Mouse (Mus musculus) embryonic facial prominence, embryonic 10.5 days (tissue): ENCODE data around the gene Tgfb3. TPM values are rescaled to one million over a fixed set of nuclear protein-coding genes. Genes with fewer than 3 reads are reported as not detected.

ENCODE experiments used
- polyA plus RNA-seq: library from polyadenylated mRNA; unstranded; fragments of >200 nt; fragmentation: Nextera tagmentation; extraction: Ambion mirVana; gene quantifications from 2 replicates; pipeline ENCODE4 v1.2.1, GENCODE M21; 2016

The Tgfb3 gene
- polyA plus RNA-seq, 1 experiment from 2014 or later, result 14.4 TPM

Other genes starting within 250 kb of the Tgfb3 start
- gene Ift43, start 3.5 kb upstream of the Tgfb3 start, polyA plus RNA-seq, result 62.4 and 64.8 TPM in 2 replicates
- gene Gpatch2l, start 162.8 kb upstream of the Tgfb3 start, polyA plus RNA-seq, result 16.5 and 16.8 TPM in 2 replicates